Mouse (Mus musculus) skeletal muscle tissue, adult 2 months (tissue): ENCODE measurements around the gene Ube2q1.

Experiments
- DNase-seq: peaks from one replicate; pipeline ENCODE4 v3.0.0-alpha.2; 2012; ENCODE audit warnings: low read depth, low spot score

The Ube2q1 gene

GRCm38 (mm10) chr3:89821096-89821513, 47.7 kb downstream of the Ube2q1 start:
- DNase-seq: no peak

GRCm38 (mm10) chr3:89821548-89822480, 48.4 kb downstream of the Ube2q1 start:
- no peak for DNase-seq

- no peak for DNase-seq
Observed at GRCm38 (mm10) chr3:89823594-89823993, 50.2 kb downstream of the Ube2q1 start.

GRCm38 (mm10) chr3:89826295-89826694, 52.9 kb downstream of the Ube2q1 start:
- DNase-seq: no peak

GRCm38 (mm10) chr3:89830815-89831591, 57.6 kb downstream of the Ube2q1 start, which contains the start of gene She:
She (plus strand) TSS chr3:89831370.
- no peak for DNase-seq
